In genomic region chr10:78412319-78413151, GRCm38 (mm10) we compare ENCODE assay signal across 8 mouse cellular contexts. TPM values are rescaled to one million over a fixed set of nuclear protein-coding genes. Genes with fewer than 3 reads are reported as not detected.
DNase-seq lines count a peak whose midpoint lies in the region; ATAC-seq and TF ChIP-seq lines count a peak whose summit lies in the region.

Rrp1 (minus strand) TSS chr10:78413043.

- peak within 1 kb of the TSS; percentile 35; the same call in 1 of the 2 replicates for H3K27ac ChIP-seq in cortical plate, adult 2 months (ENCODE audit: insufficient read depth, low read length)

- 0 out of 2 replicates have a peak, but pooled peaks cover 2% of the 10 kb centered on the region for H3K4me1 ChIP-seq in cortical plate, adult 2 months (ENCODE audit: control insufficient read depth, insufficient read depth, low read length)
- peaks cover 45% of the 10 kb centered on the region for H3K4me1 ChIP-seq in megakaryocyte, embryonic 14.5 days

- no peaks in the 10 kb centered on the region for H3K27me3 ChIP-seq in megakaryocyte, embryonic 14.5 days (replicated peaks)

- no peaks in the 10 kb centered on the region for H3K9me3 ChIP-seq in megakaryocyte, embryonic 14.5 days

- H3K4me3 ChIP-seq in cortical plate, adult 2 months (ENCODE audit: insufficient read depth, low read length), result peak within 1 kb of the TSS; percentile 59
- H3K4me3 ChIP-seq in megakaryocyte, embryonic 14.5 days (replicated peaks), result peak within 1 kb of the TSS; percentile 97

- DNase-seq in gastrocnemius, adult 8-10 months (ENCODE audit: low spot score in 2 of 2), result peak; percentile 80 to 82
- DNase-seq in hindlimb bud, embryonic 11.5 days (ENCODE audit: extremely low spot score, low read depth, low spot score), result peak; percentile 91
- peak; percentile 94 to 99 for DNase-seq in left cerebral cortex, adult 8-10 months (ENCODE audit: low spot score in 2 of 2)
- peak; percentile 97 for DNase-seq in right cerebral cortex, postnatal 10 days (ENCODE audit: low spot score in 2 of 2)
- peak; percentile 93 for DNase-seq in urinary bladder, postnatal 25 days (ENCODE audit: low spot score)

- TF ChIP-seq POLR2A in cortical plate, adult 2 months (IDR thresholded peaks at IDR 0.05; ENCODE audit: extremely low read depth, insufficient read depth, low read length), result peak; percentile 92

- peaks cover 37% of the 10 kb centered on the region for H3K36me3 ChIP-seq in megakaryocyte, embryonic 14.5 days (replicated peaks; ENCODE audit: low read length)

- TF ChIP-seq CTCF in cortical plate, adult 2 months (IDR thresholded peaks at IDR 0.05; ENCODE audit: extremely low read depth, insufficient read depth, low read length), result peak; percentile 99

- peak; percentile 96 for ATAC-seq in activated CD4-positive, CD25-positive, alpha-beta regulatory T cell, adult 4 months

RNA-seq across cellular contexts. Expression of gene Rrp1, which starts in this region (rescaled TPM):
- polyA plus RNA-seq in activated CD4-positive, CD25-positive, alpha-beta regulatory T cell, adult 4 months (2017; shearing (Covaris generic)), result 100 to 1,000 TPM in 1 of 2 experiments, 10 to 100 TPM in 1; 92.2 to 124 TPM
- polyA plus RNA-seq in cortical plate, adult 2 months (2012; rRNA removed), result 519 and 613 TPM in 2 replicates
- 10 to 100 TPM; 54.6 to 63.3 (median 59.5) TPM for total RNA-seq in gastrocnemius, adult 8-10 months (2022)
- total RNA-seq in left cerebral cortex, adult 8-10 months (2022), result 100 to 1,000 TPM; 348 to 374 (median 360) TPM
- 67.0 and 210 TPM in 2 replicates for polyA plus RNA-seq in megakaryocyte, embryonic 14.5 days (2012; ENCODE audit: insufficient read depth, low replicate concordance)

Comparison
In these comparisons a context has a peak if more than half of its experiments do, and no peak if none do; other contexts are left out.
1. Peak in every context shown above with its lines: DNase-seq, ATAC-seq, H3K4me3 ChIP-seq and H3K27ac ChIP-seq.
2. RNA of gene Rrp1 (total RNA-seq): 348 to 374 TPM in left cerebral cortex, adult 8-10 months; 54.6 to 63.3 TPM in gastrocnemius, adult 8-10 months; every median in the first group is over 4 times any median in the second.